Mouse (Mus musculus) forebrain, embryonic 16.5 days (tissue): Measurements from ENCODE around the gene Arl6ip5. TPM values are rescaled to one million over a fixed set of nuclear protein-coding genes. Genes with fewer than 3 reads are reported as not detected.

Experiments
- ATAC-seq: fragments of 200-750 bp; cut with Nextera tagmentation; 2 replicates; pipeline ENCODE4 v1.8.0; 2017; ENCODE audit warnings: mild to moderate bottlenecking, moderate library complexity
- H3K27ac ChIP-seq: fragments of 300-500 bp; sonication (generic); 2 replicates; pipeline ENCODE4 v1.5.1; 2014; ENCODE audit warnings: low read length, control low read depth
- H3K27me3 ChIP-seq: fragments of 300-500 bp; sonication (generic); replicated peaks from 2 replicates; pipeline ENCODE4 v1.6.1; 2014; ENCODE audit warnings: low read length; ENCODE audit not compliant: control insufficient read depth, insufficient read depth
- H3K36me3 ChIP-seq: fragments of 300-500 bp; sonication (generic); 2 replicates; pipeline ENCODE4 v1.6.1; 2014; ENCODE audit not compliant: control insufficient read depth, insufficient read depth
- H3K4me1 ChIP-seq: fragments of 300-500 bp; sonication (generic); replicated peaks from 2 replicates; pipeline ENCODE4 v1.6.1; 2014; ENCODE audit warnings: low read length; ENCODE audit not compliant: control insufficient read depth, insufficient read depth
- H3K4me2 ChIP-seq: fragments of 300-500 bp; sonication (generic); 2 replicates; pipeline ENCODE4 v1.6.1; 2014; ENCODE audit warnings: mild to moderate bottlenecking, low read length, control low read depth
- H3K4me3 ChIP-seq: fragments of 300-500 bp; sonication (generic); replicated peaks from 2 replicates; pipeline ENCODE4 v1.5.1; 2014; ENCODE audit warnings: mild to moderate bottlenecking, low read length, control low read depth
- H3K9ac ChIP-seq: fragments of 300-500 bp; sonication (generic); replicated peaks from 2 replicates; pipeline ENCODE4 v1.6.1; 2014; ENCODE audit warnings: low read depth, low read length, control low read depth
- H3K9me3 ChIP-seq: fragments of 300-500 bp; sonication (generic); 2 replicates; pipeline ENCODE4 v1.6.1; 2016; ENCODE audit warnings: low read length; ENCODE audit not compliant: control insufficient read depth
- WGBS: fragments of 180-500 bp; shearing (Covaris S2); extraction: QIAGEN DNeasy Blood & Tissue Kit; methylation state at CpG from one replicate; pipeline ENCODE4 v1.1.7; 2014; 5-methylcytosine and 5-hydroxymethylcytosine counted together
- polyA plus RNA-seq: library from polyadenylated mRNA; unstranded; fragments of >200 nt; fragmentation: Nextera tagmentation; extraction: Ambion mirVana; gene quantifications from 2 replicates; pipeline ENCODE4 v1.2.1, GENCODE M21; 2015

Arl6ip5 gene
- polyA plus RNA-seq, 1 experiment from 2014 or later, result 130 TPM

DNA sequence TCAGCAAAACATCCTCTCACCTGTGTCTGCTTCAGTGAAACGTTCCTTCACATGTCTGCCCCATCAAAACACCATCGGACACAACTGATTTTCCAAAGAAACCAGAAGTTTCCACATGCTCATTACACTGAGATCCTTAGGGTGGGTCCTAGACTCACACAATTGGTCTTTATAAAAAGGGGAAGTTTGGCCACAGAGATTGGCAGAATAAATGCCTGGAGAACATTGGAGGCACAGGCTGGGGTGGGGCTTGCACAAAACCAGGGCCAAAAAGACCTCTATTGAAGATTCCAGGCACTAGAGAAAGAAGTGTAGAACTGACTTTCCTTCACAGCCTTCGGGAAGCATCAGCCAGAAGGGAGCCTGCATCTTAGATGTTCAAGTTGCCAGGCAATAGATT, 63.3 kb downstream of the Arl6ip5 start:
- H3K36me3 ChIP-seq, result no peaks in the 10 kb centered on the region
- H3K27ac ChIP-seq, result no peak overlapping the region
- no peak for ATAC-seq
- H3K9ac ChIP-seq, result no peak overlapping the region
- no peaks in the 10 kb centered on the region for H3K9me3 ChIP-seq
- peaks cover 21% of the 10 kb centered on the region for H3K4me1 ChIP-seq
- WGBS, result 60% methylated on average over 3 of the region's 3 CpGs
- no peak overlapping the region for H3K4me3 ChIP-seq
- no peak overlapping the region for H3K4me2 ChIP-seq
- no peaks in the 10 kb centered on the region for H3K27me3 ChIP-seq

DNA sequence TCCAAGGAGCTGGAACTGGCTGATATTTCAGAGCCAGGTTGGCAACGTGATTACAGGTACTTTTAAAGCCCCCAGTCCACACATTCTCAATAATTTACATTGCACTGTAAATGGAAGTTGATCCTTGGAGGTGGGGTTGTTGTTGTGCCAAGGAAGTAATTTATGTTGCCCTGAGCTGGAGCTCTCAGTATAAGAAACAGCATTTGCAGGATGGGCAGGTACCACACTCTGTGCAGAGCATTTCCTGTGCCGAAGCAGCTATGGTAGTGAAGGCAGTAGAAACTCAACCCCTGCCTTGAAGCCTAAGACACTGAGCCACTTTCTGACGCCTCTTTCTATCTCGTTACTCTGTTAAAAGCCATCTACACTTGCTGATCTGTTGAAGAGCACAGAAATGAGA, 65.3 kb downstream of the Arl6ip5 start:
- ATAC-seq, result no peak
- H3K27me3 ChIP-seq, result no peaks in the 10 kb centered on the region
- H3K9me3 ChIP-seq, result no peaks in the 10 kb centered on the region
- WGBS, result 54% methylated on average over 4 of the region's 4 CpGs
- H3K27ac ChIP-seq, result no peak overlapping the region
- no peak overlapping the region for H3K4me2 ChIP-seq
- H3K4me3 ChIP-seq, result no peak overlapping the region
- H3K9ac ChIP-seq, result no peak overlapping the region
- no peaks in the 10 kb centered on the region for H3K36me3 ChIP-seq
- peaks cover 15% of the 10 kb centered on the region for H3K4me1 ChIP-seq

DNA sequence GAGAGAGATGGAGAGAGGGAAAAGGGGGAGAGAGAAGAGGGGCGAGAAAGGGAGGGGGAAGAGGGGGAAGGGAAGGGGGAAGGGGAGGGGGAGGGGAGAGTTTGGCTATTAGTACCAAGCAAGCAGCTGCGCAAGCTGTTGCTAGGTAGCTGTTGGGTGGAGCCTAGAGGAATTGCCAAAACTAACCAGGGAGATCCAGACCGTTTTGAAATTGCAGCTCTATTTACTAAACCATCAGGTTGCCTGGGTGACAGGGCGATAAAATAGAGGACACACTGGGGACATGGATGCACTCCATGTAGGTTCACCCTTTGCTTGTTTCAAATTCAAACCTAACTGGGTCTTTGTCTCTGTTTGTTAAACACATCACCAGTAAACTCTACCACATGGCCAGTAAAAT, 65.9 kb downstream of the Arl6ip5 start:
- no peaks in the 10 kb centered on the region for H3K36me3 ChIP-seq
- H3K9me3 ChIP-seq, result no peaks in the 10 kb centered on the region
- H3K4me2 ChIP-seq, result no peak overlapping the region
- no peaks in the 10 kb centered on the region for H3K27me3 ChIP-seq
- no peak overlapping the region for H3K9ac ChIP-seq
- WGBS, result 21% methylated on average over 4 of the region's 4 CpGs
- no peak overlapping the region for H3K27ac ChIP-seq
- no peak overlapping the region for H3K4me3 ChIP-seq
- ATAC-seq, result peak; percentile 48
- H3K4me1 ChIP-seq, result peaks cover 15% of the 10 kb centered on the region

DNA sequence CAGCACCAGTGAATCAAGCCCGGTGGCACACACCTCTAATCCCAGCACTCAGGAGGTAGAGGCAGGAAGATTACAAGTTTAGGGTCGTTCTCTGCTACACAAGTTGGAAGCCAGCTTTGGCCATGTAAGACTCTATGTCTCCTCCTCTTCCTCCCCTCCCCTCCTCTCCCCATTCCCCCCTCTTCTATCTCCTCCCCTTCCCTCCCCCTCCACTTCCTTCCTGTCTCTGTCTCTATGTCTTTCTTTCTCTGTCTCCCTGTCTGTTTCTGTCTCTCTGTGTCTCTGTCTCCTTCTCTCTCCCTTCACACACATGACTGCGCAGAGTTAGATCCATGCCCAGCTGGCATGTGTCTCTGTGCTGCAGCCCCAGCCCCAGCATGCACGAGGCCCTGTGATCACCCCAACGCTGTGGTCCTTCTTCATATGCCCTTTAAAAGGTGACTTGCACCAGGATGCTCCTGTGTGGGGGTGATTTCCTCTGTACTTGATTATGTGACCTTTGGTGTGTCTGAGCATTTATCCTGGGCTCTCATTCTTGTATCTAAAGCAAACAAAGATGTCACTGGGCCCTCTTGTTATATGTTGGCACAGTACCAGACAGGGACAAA, 66.5 kb downstream of the Arl6ip5 start:
- Histone ChIP-seq H3K27me3 (no peaks in the 10 kb centered on the region), H3K4me1 (peaks cover 15% of the 10 kb centered on the region), H3K36me3 (no peaks in the 10 kb centered on the region), H3K4me2 (no peak overlapping the region), H3K9ac (no peak overlapping the region), H3K27ac (no peak overlapping the region), H3K9me3 (no peaks in the 10 kb centered on the region), H3K4me3 (no peak overlapping the region)
- no peak for ATAC-seq
- 57% methylated on average over 5 of the region's 5 CpGs for WGBS

DNA sequence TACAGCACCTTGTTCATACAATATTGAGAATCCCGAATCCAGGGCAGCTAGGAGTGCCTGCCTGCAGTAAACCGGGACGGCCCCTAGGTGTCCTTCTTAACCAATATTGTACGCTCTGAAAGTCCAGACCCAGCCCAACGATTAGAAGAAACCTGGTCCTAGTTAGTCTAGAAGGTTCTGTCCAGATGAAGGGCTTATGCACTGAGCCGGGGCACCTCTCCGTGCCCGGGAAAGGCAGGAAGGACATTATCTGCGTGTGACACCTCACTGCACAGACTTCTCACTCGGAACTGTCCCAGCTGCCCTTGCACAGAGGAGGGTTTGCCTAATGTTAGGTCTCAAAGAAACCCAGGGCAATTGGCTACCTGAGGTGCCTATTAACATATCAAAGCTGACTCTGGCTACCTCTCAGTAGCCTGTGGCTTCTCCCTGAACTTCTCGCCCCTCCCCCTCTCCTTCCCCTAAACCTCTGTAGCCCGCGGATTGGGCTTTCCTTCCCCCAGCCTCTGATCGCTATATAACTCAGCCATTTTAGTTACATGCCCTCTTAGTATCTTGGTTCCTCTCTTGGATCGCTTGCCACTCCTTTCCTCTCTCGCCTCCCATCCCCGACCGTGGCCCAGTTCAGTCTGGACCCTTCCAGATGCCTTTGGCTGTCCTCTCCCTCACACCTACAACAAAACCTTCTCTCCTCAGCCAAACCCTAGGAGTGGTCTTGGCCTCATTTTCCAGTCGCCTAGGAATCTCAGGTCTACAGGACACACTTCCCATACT, 67.7 kb downstream of the Arl6ip5 start:
- H3K9me3 ChIP-seq, result no peaks in the 10 kb centered on the region
- H3K4me2 ChIP-seq, result peak overlapping the region; percentile 45
- no peaks in the 10 kb centered on the region for H3K36me3 ChIP-seq
- peak overlapping the region; percentile 12; the same call in 1 of the 2 replicates for H3K9ac ChIP-seq
- peak; percentile 68 for ATAC-seq
- peak overlapping the region; percentile 9; the same call in 1 of the 2 replicates for H3K4me3 ChIP-seq
- H3K4me1 ChIP-seq, result peaks cover 15% of the 10 kb centered on the region
- WGBS, result 3% methylated on average over 19 of the region's 19 CpGs
- no peaks in the 10 kb centered on the region for H3K27me3 ChIP-seq
- no peak overlapping the region for H3K27ac ChIP-seq

DNA sequence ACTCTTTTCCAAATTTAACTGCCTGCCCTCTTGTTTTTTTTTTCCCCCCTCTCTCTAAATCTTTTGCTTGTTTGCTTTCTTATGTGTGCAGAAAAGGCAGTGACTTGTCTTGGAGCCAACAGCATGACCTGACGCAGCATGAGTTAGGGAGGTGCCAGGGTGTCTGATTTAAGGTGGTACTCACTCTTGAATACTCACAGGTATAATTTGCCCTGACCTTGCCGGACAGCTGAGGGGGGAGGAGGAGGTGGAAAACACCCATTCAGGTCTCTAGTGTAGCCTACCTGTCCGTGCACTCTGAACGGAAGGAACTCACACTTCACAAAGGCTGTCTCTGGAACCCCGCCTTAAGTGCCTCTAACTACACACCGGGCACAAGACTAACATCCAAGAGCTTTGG, 68.4 kb downstream of the Arl6ip5 start:
- no peaks in the 10 kb centered on the region for H3K36me3 ChIP-seq
- WGBS, result 45% methylated on average over 6 of the region's 6 CpGs
- ATAC-seq, result no peak

More for the DNA sequence above, 68.4 kb downstream of the Arl6ip5 start:
- Histone ChIP-seq H3K9me3 (no peaks in the 10 kb centered on the region), H3K27ac (no peak overlapping the region), H3K9ac (no peak overlapping the region), H3K4me1 (peaks cover 15% of the 10 kb centered on the region), H3K4me3 (no peak overlapping the region), H3K4me2 (no peak overlapping the region), H3K27me3 (no peaks in the 10 kb centered on the region)

Other genes starting within 250 kb of the Arl6ip5 start
- gene Fam19a4, start 150.3 kb upstream of the Arl6ip5 start, polyA plus RNA-seq, result 0.73 and 0.80 TPM in 2 replicates
- gene Eogt, start 61.5 kb upstream of the Arl6ip5 start, polyA plus RNA-seq, result 9.3 and 12.2 TPM in 2 replicates
- gene Tmf1, start 31.6 kb upstream of the Arl6ip5 start, polyA plus RNA-seq, result 35.0 and 43.2 TPM in 2 replicates
- gene Uba3, start 5.0 kb upstream of the Arl6ip5 start, polyA plus RNA-seq, result 99.9 and 101 TPM in 2 replicates
- not detected in 2 replicates for gene Lmod3, start 42.1 kb downstream of the Arl6ip5 start, polyA plus RNA-seq